Mouse (Mus musculus) ES-Bruce4 (cell line): ENCODE results near the gene Tpp1.

Experiments used
- CTCF ChIP-seq: IDR thresholded peaks from one replicate; pipeline ENCODE4 v1.8.1; 2011; ENCODE audit warnings: low read depth, low read length
- EP300 ChIP-seq: IDR thresholded peaks from 2 replicates; pipeline ENCODE4 v1.6.1; 2011; ENCODE audit warnings: low read depth, low read length; ENCODE audit not compliant: insufficient read depth
- POLR2A ChIP-seq: IDR thresholded peaks from one replicate; pipeline ENCODE4 v1.8.1; 2011; ENCODE audit warnings: low read length; ENCODE audit not compliant: insufficient read depth

GRCm38 (mm10) chr7:105777797-105778552 lies 25.9 kb upstream of the Tpp1 start:
- no peak for TF ChIP-seq EP300
- no peak for TF ChIP-seq POLR2A
- TF ChIP-seq CTCF, result no peak
